Mouse (Mus musculus): ENCODE measurements around the gene Metap1. TPM values are rescaled to one million over a fixed set of nuclear protein-coding genes. Genes with fewer than 3 reads are reported as not detected.

Metap1 gene
- polyA plus RNA-seq, 1 experiment from 2014 or later, result 17.4 TPM

DNA sequence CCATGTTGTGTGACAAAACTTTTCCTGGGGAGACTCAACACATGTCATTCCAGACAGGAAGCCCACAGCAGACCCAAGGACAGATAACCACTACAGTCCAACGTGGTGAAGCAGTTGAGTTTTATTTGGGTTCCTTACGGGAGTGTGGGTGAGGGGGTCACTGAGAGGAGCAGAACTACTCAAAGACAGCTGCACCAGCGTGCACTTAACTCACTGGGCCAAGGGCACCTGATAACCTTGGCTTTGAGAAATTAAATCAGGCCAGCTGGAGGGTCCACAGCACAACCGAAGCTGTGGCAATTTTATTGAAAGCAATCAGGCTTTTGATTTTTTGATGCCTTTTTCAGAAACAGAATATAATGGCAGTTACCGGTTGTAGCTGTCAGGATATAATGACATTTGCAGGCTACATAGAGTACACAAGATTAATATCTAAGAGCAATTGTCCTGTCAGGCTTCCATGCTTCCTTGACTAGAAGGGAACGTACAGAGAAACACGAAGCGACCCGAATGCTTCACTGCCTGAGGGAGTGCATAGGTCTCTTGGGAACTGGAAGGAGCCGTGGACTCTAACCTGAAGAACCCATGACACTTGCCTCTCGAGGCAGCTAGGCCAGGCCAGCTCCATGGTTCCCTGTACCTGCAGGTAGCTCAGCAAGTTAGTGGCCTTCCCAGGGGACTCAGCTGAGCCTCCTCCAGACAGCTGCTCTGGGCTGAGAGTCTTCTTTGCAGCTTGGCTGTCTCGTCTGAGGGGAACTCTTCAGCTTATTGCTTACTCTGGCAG is 41.0 kb downstream of the Metap1 start:
- Histone ChIP-seq H3K4me2 (ENCODE audit: low read depth, low read length) (no peak overlapping the region), H3K9ac (replicated peaks) (no peak overlapping the region), H3K36me3 (replicated peaks; ENCODE audit: insufficient read depth, low read length) (peaks cover 49% of the 10 kb centered on the region), H3K4me1 (ENCODE audit: insufficient read depth) (peaks cover 5% of the 10 kb centered on the region; the same call in 1 of the 2 replicates), H3K27me3 (ENCODE audit: insufficient read depth, low read length) (no peaks in the 10 kb centered on the region), H3K4me3 (ENCODE audit: low read depth, low read length) (no peak overlapping the region), H3K27ac (ENCODE audit: low read depth) (no peak overlapping the region), H3K9me3 (ENCODE audit: low read length) (no peaks in the 10 kb centered on the region)
- no peak for TF ChIP-seq EP300 (IDR thresholded peaks at IDR 0.05; ENCODE audit: low read depth)
- no peak for TF ChIP-seq CTCF (IDR thresholded peaks at IDR 0.05; ENCODE audit: low read depth)
- ATAC-seq (no peak), DNase-seq (no peak)
- 70% methylated on average over 12 of the region's 12 CpGs for WGBS (ENCODE audit: insufficient replicate concordance)

DNA sequence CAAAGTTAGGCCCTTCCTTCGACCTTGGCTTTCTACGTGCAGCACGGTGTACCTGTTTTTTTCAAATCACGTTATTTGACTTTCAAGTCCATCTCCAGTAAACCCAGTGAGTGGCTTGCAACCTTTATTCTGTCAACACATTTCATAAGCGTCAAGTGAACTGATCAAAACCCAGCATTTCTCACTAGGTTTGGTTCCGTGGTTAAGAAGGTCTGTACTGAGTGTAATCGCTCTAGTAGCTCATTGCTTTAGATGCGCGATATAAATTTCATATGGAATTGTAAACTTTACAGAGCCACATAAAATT is 45.9 kb downstream of the Metap1 start:
- no peak for TF ChIP-seq CTCF (IDR thresholded peaks at IDR 0.05; ENCODE audit: low read depth)
- TF ChIP-seq EP300 (IDR thresholded peaks at IDR 0.05; ENCODE audit: low read depth), result no peak
- peak; percentile 61 for ATAC-seq
- H3K4me1 ChIP-seq (ENCODE audit: insufficient read depth), result peaks cover 12% of the 10 kb centered on the region

GRCm38 (mm10) chr3:138442612-138443464 is 46.5 kb downstream of the Metap1 start, which contains the start of gene Adh5:
Adh5 (plus strand) TSS chr3:138443093.
- ATAC-seq, result peak; percentile 99
- peak; percentile 59; the same call in 1 of the 2 replicates for TF ChIP-seq EP300 (IDR thresholded peaks at IDR 0.05; ENCODE audit: low read depth)
- peak; percentile 19; the same call in 1 of the 2 replicates for TF ChIP-seq CTCF (IDR thresholded peaks at IDR 0.05; ENCODE audit: low read depth)
- no peaks in the 10 kb centered on the region for H3K27me3 ChIP-seq (ENCODE audit: insufficient read depth, low read length)
- peak; percentile 98 for DNase-seq
- H3K4me3 ChIP-seq (ENCODE audit: low read depth, low read length), result peak within 1 kb of the TSS; percentile 77
- H3K4me1 ChIP-seq (ENCODE audit: insufficient read depth), result peaks cover 12% of the 10 kb centered on the region
- H3K4me2 ChIP-seq (ENCODE audit: low read depth, low read length), result peak within 1 kb of the TSS; percentile 87
- under 1% methylated on average over 86 of the region's 86 CpGs for WGBS (ENCODE audit: insufficient replicate concordance)
- H3K27ac ChIP-seq (ENCODE audit: low read depth), result peak within 1 kb of the TSS; percentile 94
- no peaks in the 10 kb centered on the region for H3K9me3 ChIP-seq (ENCODE audit: low read length)
- H3K36me3 ChIP-seq (replicated peaks; ENCODE audit: insufficient read depth, low read length), result peaks cover 15% of the 10 kb centered on the region
- peak within 1 kb of the TSS; percentile 83 for H3K9ac ChIP-seq (replicated peaks)

More for the DNA sequence above, 45.9 kb downstream of the Metap1 start:
- no peaks in the 10 kb centered on the region for H3K9me3 ChIP-seq (ENCODE audit: low read length)
- H3K36me3 ChIP-seq (replicated peaks; ENCODE audit: insufficient read depth, low read length), result peaks cover 21% of the 10 kb centered on the region
- H3K27ac ChIP-seq (ENCODE audit: low read depth), result peak overlapping the region; percentile 94
- H3K27me3 ChIP-seq (ENCODE audit: insufficient read depth, low read length), result no peaks in the 10 kb centered on the region
- WGBS (ENCODE audit: insufficient replicate concordance), result 2% methylated on average over 9 of the region's 9 CpGs
- H3K4me2 ChIP-seq (ENCODE audit: low read depth, low read length), result peak overlapping the region; percentile 87
- H3K4me3 ChIP-seq (ENCODE audit: low read depth, low read length), result peak overlapping the region; percentile 77
- H3K9ac ChIP-seq (replicated peaks), result peak overlapping the region; percentile 83
- DNase-seq, result no peak

- Histone ChIP-seq H3K4me3 (ENCODE audit: low read depth, low read length) (peak overlapping the region; percentile 77), H3K27ac (ENCODE audit: low read depth) (peak overlapping the region; percentile 94), H3K4me1 (ENCODE audit: insufficient read depth) (peaks cover 12% of the 10 kb centered on the region), H3K9me3 (ENCODE audit: low read length) (no peaks in the 10 kb centered on the region), H3K4me2 (ENCODE audit: low read depth, low read length) (peak overlapping the region; percentile 87), H3K27me3 (ENCODE audit: insufficient read depth, low read length) (no peaks in the 10 kb centered on the region), H3K36me3 (replicated peaks; ENCODE audit: insufficient read depth, low read length) (peaks cover 15% of the 10 kb centered on the region), H3K9ac (replicated peaks) (peak overlapping the region; percentile 53)
- DNase-seq (no peak), ATAC-seq (peak; percentile 2)
- WGBS (ENCODE audit: insufficient replicate concordance), result 2% methylated on average over 9 of the region's 9 CpGs
- TF ChIP-seq CTCF (IDR thresholded peaks at IDR 0.05; ENCODE audit: low read depth), result 0 out of 2 replicates have a peak, but pooled peaks have one; percentile 15
- TF ChIP-seq EP300 (IDR thresholded peaks at IDR 0.05; ENCODE audit: low read depth), result no peak
These were observed 47.1 kb downstream of the Metap1 start for GRCm38 (mm10) chr3:138442203-138442602.

DNA sequence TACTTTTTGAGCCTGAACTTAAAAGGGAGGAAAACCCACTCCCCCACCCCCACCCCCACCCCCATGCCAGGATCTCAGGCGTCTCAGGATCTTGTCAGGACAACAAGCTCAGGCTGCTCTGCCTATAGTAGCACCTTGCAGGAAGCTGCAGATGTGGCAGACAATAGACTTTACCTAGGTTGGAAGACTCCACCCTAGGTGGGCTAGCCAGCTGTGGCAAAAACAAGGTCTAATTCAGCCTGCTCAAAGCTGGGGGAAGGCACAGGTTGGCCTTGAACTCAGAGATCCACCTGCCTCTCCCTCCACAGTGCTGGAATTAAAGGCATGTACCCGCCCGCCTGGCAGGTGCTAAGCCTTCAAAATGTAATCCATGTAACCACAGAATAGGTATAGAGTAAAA is 50.6 kb downstream of the Metap1 start:
- Histone ChIP-seq H3K27me3 (ENCODE audit: insufficient read depth, low read length) (no peaks in the 10 kb centered on the region), H3K27ac (ENCODE audit: low read depth) (no peak overlapping the region), H3K4me2 (ENCODE audit: low read depth, low read length) (no peak overlapping the region), H3K4me3 (ENCODE audit: low read depth, low read length) (no peak overlapping the region), H3K36me3 (replicated peaks; ENCODE audit: insufficient read depth, low read length) (no peaks in the 10 kb centered on the region), H3K9me3 (ENCODE audit: low read length) (peaks cover 2% of the 10 kb centered on the region; the same call in 1 of the 2 replicates), H3K4me1 (ENCODE audit: insufficient read depth) (peaks cover 7% of the 10 kb centered on the region), H3K9ac (replicated peaks) (no peak overlapping the region)
- DNase-seq (no peak), ATAC-seq (no peak)
- no peak for TF ChIP-seq EP300 (IDR thresholded peaks at IDR 0.05; ENCODE audit: low read depth)
- no peak for TF ChIP-seq CTCF (IDR thresholded peaks at IDR 0.05; ENCODE audit: low read depth)
- 75% methylated on average over 3 of the region's 3 CpGs for WGBS (ENCODE audit: insufficient replicate concordance)

- no peak overlapping the region for H3K9ac ChIP-seq (replicated peaks)
- H3K4me2 ChIP-seq (ENCODE audit: low read depth, low read length), result no peak overlapping the region
- H3K4me3 ChIP-seq (ENCODE audit: low read depth, low read length), result no peak overlapping the region
- ATAC-seq (no peak), DNase-seq (no peak)
- no peak overlapping the region for H3K27ac ChIP-seq (ENCODE audit: low read depth)
- no peaks in the 10 kb centered on the region for H3K36me3 ChIP-seq (replicated peaks; ENCODE audit: insufficient read depth, low read length)
- H3K9me3 ChIP-seq (ENCODE audit: low read length), result peaks cover 2% of the 10 kb centered on the region; the same call in 1 of the 2 replicates
- 63% methylated on average over 2 of the region's 2 CpGs for WGBS (ENCODE audit: insufficient replicate concordance)
- H3K27me3 ChIP-seq (ENCODE audit: insufficient read depth, low read length), result no peaks in the 10 kb centered on the region
- TF ChIP-seq EP300 (IDR thresholded peaks at IDR 0.05; ENCODE audit: low read depth) (no peak), CTCF (IDR thresholded peaks at IDR 0.05; ENCODE audit: low read depth) (peak; percentile 62)
- H3K4me1 ChIP-seq (ENCODE audit: insufficient read depth), result no peaks in the 10 kb centered on the region
These were observed 57.5 kb downstream of the Metap1 start for GRCm38 (mm10) chr3:138431835-138432234.

Data from liver, postnatal 0 days (tissue).